Mouse (Mus musculus): ENCODE measurements around the gene Cog3. TPM values are rescaled to one million over a fixed set of nuclear protein-coding genes. Genes with fewer than 3 reads are reported as not detected.
A peak's percentile ranks its signal among the peaks of the same experiment; 100 is the strongest.

Gene Cog3
- polyA plus RNA-seq, 1 experiment from 2014 or later: 15.8 TPM

- Histone ChIP-seq H3K4me1 (ENCODE audit: control insufficient read depth, insufficient read depth, low read depth, low read length) (no peaks in the 10 kb centered on the region), H3K27me3 (replicated peaks; ENCODE audit: control insufficient read depth, insufficient read depth, low read length) (no peaks in the 10 kb centered on the region), H3K27ac (ENCODE audit: low read depth, low read length) (no peak overlapping the region), H3K9me3 (ENCODE audit: control insufficient read depth, low read length) (no peaks in the 10 kb centered on the region), H3K4me3 (ENCODE audit: low read length) (no peak overlapping the region), H3K4me2 (ENCODE audit: low read length) (no peak overlapping the region), H3K9ac (ENCODE audit: low read depth, low read length) (no peak overlapping the region), H3K36me3 (ENCODE audit: control insufficient read depth, insufficient read depth, low read length) (peaks cover 14% of the 10 kb centered on the region)
- 0 out of 2 replicates have a peak, but pooled peaks have one; percentile 21 for ATAC-seq
- 6% methylated on average over 1 of the region's 1 CpGs for WGBS
These were observed 13.9 kb upstream of the Cog3 start for GRCm38 (mm10) chr14:75768275-75768608.

- Histone ChIP-seq H3K4me1 (ENCODE audit: control insufficient read depth, insufficient read depth, low read depth, low read length) (no peaks in the 10 kb centered on the region), H3K4me2 (ENCODE audit: low read length) (peak overlapping the region; percentile 35), H3K36me3 (ENCODE audit: control insufficient read depth, insufficient read depth, low read length) (peaks cover 14% of the 10 kb centered on the region), H3K9ac (ENCODE audit: low read depth, low read length) (no peak overlapping the region), H3K9me3 (ENCODE audit: control insufficient read depth, low read length) (no peaks in the 10 kb centered on the region), H3K4me3 (ENCODE audit: low read length) (no peak overlapping the region), H3K27ac (ENCODE audit: low read depth, low read length) (no peak overlapping the region), H3K27me3 (replicated peaks; ENCODE audit: control insufficient read depth, insufficient read depth, low read length) (no peaks in the 10 kb centered on the region)
- peak; percentile 90 for ATAC-seq
- 50% methylated on average over 17 of the region's 17 CpGs for WGBS
These were observed 13.4 kb upstream of the Cog3 start for GRCm38 (mm10) chr14:75767492-75768274.

- no peak overlapping the region for H3K9ac ChIP-seq (ENCODE audit: low read depth, low read length)
- no peaks in the 10 kb centered on the region; the same call in 1 of the 2 replicates for H3K27me3 ChIP-seq (replicated peaks; ENCODE audit: control insufficient read depth, insufficient read depth, low read length)
- H3K4me1 ChIP-seq (ENCODE audit: control insufficient read depth, insufficient read depth, low read depth, low read length): no peaks in the 10 kb centered on the region
- peak; percentile 35; the same call in 1 of the 2 replicates for ATAC-seq
- H3K27ac ChIP-seq (ENCODE audit: low read depth, low read length): no peak overlapping the region
- 62% methylated on average over 10 of the region's 10 CpGs for WGBS
- no peaks in the 10 kb centered on the region for H3K9me3 ChIP-seq (ENCODE audit: control insufficient read depth, low read length)
- no peak overlapping the region for H3K4me2 ChIP-seq (ENCODE audit: low read length)
- H3K36me3 ChIP-seq (ENCODE audit: control insufficient read depth, insufficient read depth, low read length): peaks cover 5% of the 10 kb centered on the region; the same call in 1 of the 2 replicates
- no peak overlapping the region for H3K4me3 ChIP-seq (ENCODE audit: low read length)
These were observed 6.9 kb upstream of the Cog3 start for GRCm38 (mm10) chr14:75761028-75761805.

GRCm38 (mm10) chr14:75758401-75758800 is 4.1 kb upstream of the Cog3 start:
- 74% methylated on average over 7 of the region's 7 CpGs for WGBS
- ATAC-seq: no peak
- H3K9me3 ChIP-seq (ENCODE audit: control insufficient read depth, low read length): no peaks in the 10 kb centered on the region
- H3K4me2 ChIP-seq (ENCODE audit: low read length): no peak overlapping the region
- no peaks in the 10 kb centered on the region; the same call in 1 of the 2 replicates for H3K27me3 ChIP-seq (replicated peaks; ENCODE audit: control insufficient read depth, insufficient read depth, low read length)
- peaks cover under 1% of the 10 kb centered on the region for H3K4me1 ChIP-seq (ENCODE audit: control insufficient read depth, insufficient read depth, low read depth, low read length)
- H3K4me3 ChIP-seq (ENCODE audit: low read length): no peak overlapping the region
- H3K36me3 ChIP-seq (ENCODE audit: control insufficient read depth, insufficient read depth, low read length): 0 out of 2 replicates have a peak, but pooled peaks cover 2% of the 10 kb centered on the region
- no peak overlapping the region for H3K9ac ChIP-seq (ENCODE audit: low read depth, low read length)
- H3K27ac ChIP-seq (ENCODE audit: low read depth, low read length): no peak overlapping the region

GRCm38 (mm10) chr14:75757821-75758220 is 3.5 kb upstream of the Cog3 start:
- Histone ChIP-seq H3K36me3 (ENCODE audit: control insufficient read depth, insufficient read depth, low read length) (0 out of 2 replicates have a peak, but pooled peaks cover 2% of the 10 kb centered on the region), H3K9ac (ENCODE audit: low read depth, low read length) (no peak overlapping the region), H3K4me1 (ENCODE audit: control insufficient read depth, insufficient read depth, low read depth, low read length) (peaks cover 7% of the 10 kb centered on the region), H3K27ac (ENCODE audit: low read depth, low read length) (no peak overlapping the region), H3K9me3 (ENCODE audit: control insufficient read depth, low read length) (no peaks in the 10 kb centered on the region), H3K4me3 (ENCODE audit: low read length) (no peak overlapping the region), H3K27me3 (replicated peaks; ENCODE audit: control insufficient read depth, insufficient read depth, low read length) (no peaks in the 10 kb centered on the region; the same call in 1 of the 2 replicates), H3K4me2 (ENCODE audit: low read length) (no peak overlapping the region)
- WGBS: 80% methylated on average over 2 of the region's 2 CpGs
- ATAC-seq: no peak

- H3K9ac ChIP-seq (ENCODE audit: low read depth, low read length): no peak overlapping the region
- WGBS: 89% methylated on average over 6 of the region's 6 CpGs
- H3K27ac ChIP-seq (ENCODE audit: low read depth, low read length): no peak overlapping the region
- no peak overlapping the region for H3K4me3 ChIP-seq (ENCODE audit: low read length)
- H3K9me3 ChIP-seq (ENCODE audit: control insufficient read depth, low read length): no peaks in the 10 kb centered on the region
- H3K27me3 ChIP-seq (replicated peaks; ENCODE audit: control insufficient read depth, insufficient read depth, low read length): no peaks in the 10 kb centered on the region; the same call in 1 of the 2 replicates
- 0 out of 2 replicates have a peak, but pooled peaks cover 2% of the 10 kb centered on the region for H3K36me3 ChIP-seq (ENCODE audit: control insufficient read depth, insufficient read depth, low read length)
- no peak for ATAC-seq
- H3K4me2 ChIP-seq (ENCODE audit: low read length): no peak overlapping the region
- peaks cover 15% of the 10 kb centered on the region for H3K4me1 ChIP-seq (ENCODE audit: control insufficient read depth, insufficient read depth, low read depth, low read length)
These were observed 2.7 kb upstream of the Cog3 start for GRCm38 (mm10) chr14:75756971-75757370.

- H3K4me3 ChIP-seq (ENCODE audit: low read length): peak overlapping the region; percentile 85
- peak overlapping the region; percentile 24; the same call in 1 of the 2 replicates for H3K9ac ChIP-seq (ENCODE audit: low read depth, low read length)
- H3K36me3 ChIP-seq (ENCODE audit: control insufficient read depth, insufficient read depth, low read length): no peaks in the 10 kb centered on the region
- no peaks in the 10 kb centered on the region for H3K9me3 ChIP-seq (ENCODE audit: control insufficient read depth, low read length)
- H3K4me2 ChIP-seq (ENCODE audit: low read length): peak overlapping the region; percentile 74
- WGBS: 73% methylated on average over 8 of the region's 8 CpGs
- H3K27ac ChIP-seq (ENCODE audit: low read depth, low read length): no peak overlapping the region
- ATAC-seq: no peak
- no peaks in the 10 kb centered on the region; the same call in 1 of the 2 replicates for H3K27me3 ChIP-seq (replicated peaks; ENCODE audit: control insufficient read depth, insufficient read depth, low read length)
- H3K4me1 ChIP-seq (ENCODE audit: control insufficient read depth, insufficient read depth, low read depth, low read length): peaks cover 24% of the 10 kb centered on the region
These were observed 1.1 kb downstream of the Cog3 start for GRCm38 (mm10) chr14:75753206-75753605.

GRCm38 (mm10) chr14:75751040-75751439 is 3.3 kb downstream of the Cog3 start:
- no peak overlapping the region for H3K9ac ChIP-seq (ENCODE audit: low read depth, low read length)
- no peak overlapping the region for H3K27ac ChIP-seq (ENCODE audit: low read depth, low read length)
- WGBS: 79% methylated on average over 4 of the region's 4 CpGs
- no peak overlapping the region for H3K4me2 ChIP-seq (ENCODE audit: low read length)
- no peak for ATAC-seq
- H3K36me3 ChIP-seq (ENCODE audit: control insufficient read depth, insufficient read depth, low read length): no peaks in the 10 kb centered on the region
- no peaks in the 10 kb centered on the region for H3K9me3 ChIP-seq (ENCODE audit: control insufficient read depth, low read length)
- no peaks in the 10 kb centered on the region for H3K27me3 ChIP-seq (replicated peaks; ENCODE audit: control insufficient read depth, insufficient read depth, low read length)
- peaks cover 24% of the 10 kb centered on the region for H3K4me1 ChIP-seq (ENCODE audit: control insufficient read depth, insufficient read depth, low read depth, low read length)
- H3K4me3 ChIP-seq (ENCODE audit: low read length): no peak overlapping the region

GRCm38 (mm10) chr14:75749123-75749522 is 5.2 kb downstream of the Cog3 start:
- Histone ChIP-seq H3K9ac (ENCODE audit: low read depth, low read length) (no peak overlapping the region), H3K27me3 (replicated peaks; ENCODE audit: control insufficient read depth, insufficient read depth, low read length) (no peaks in the 10 kb centered on the region), H3K4me1 (ENCODE audit: control insufficient read depth, insufficient read depth, low read depth, low read length) (peaks cover 24% of the 10 kb centered on the region), H3K27ac (ENCODE audit: low read depth, low read length) (no peak overlapping the region), H3K4me3 (ENCODE audit: low read length) (no peak overlapping the region), H3K4me2 (ENCODE audit: low read length) (no peak overlapping the region), H3K36me3 (ENCODE audit: control insufficient read depth, insufficient read depth, low read length) (peaks cover 6% of the 10 kb centered on the region), H3K9me3 (ENCODE audit: control insufficient read depth, low read length) (no peaks in the 10 kb centered on the region)
- 93% methylated on average over 4 of the region's 4 CpGs for WGBS
- ATAC-seq: no peak

Data from hindbrain, embryonic 16.5 days (tissue).